11 mouse cellular contexts compared by ENCODE assay signal in genomic region chr5:8293287-8293686, GRCm38 (mm10).
A peak's percentile ranks its signal among the peaks of the same experiment; 100 is the strongest.
DNase-seq lines count a peak whose midpoint lies in the region; ATAC-seq lines count a peak whose summit lies in the region.
"Had no signal": no experiment of that assay in that cellular context is flagged by ENCODE, and none has a peak within 500 bp of the region (broad histone marks: within the 10 kb centered on the region; RNA-seq: fewer than 3 reads in every experiment).

No protein-coding gene starts in this region.

- no peak overlapping the region for H3K4me3 ChIP-seq in forebrain, embryonic 14.5 days (ENCODE audit: low read depth, low read length)
- no peak overlapping the region for H3K4me3 ChIP-seq in forebrain, embryonic 15.5 days
- no peak overlapping the region for H3K4me3 ChIP-seq in midbrain, embryonic 13.5 days (replicated peaks)
- H3K4me3 ChIP-seq in midbrain, embryonic 10.5 days: no peak overlapping the region
- H3K4me3 ChIP-seq: heart, embryonic 15.5 days had no signal

- H3K27ac ChIP-seq in forebrain, embryonic 14.5 days (ENCODE audit: low read depth, low read length): no peak overlapping the region
- no peak overlapping the region for H3K27ac ChIP-seq in forebrain, embryonic 15.5 days (replicated peaks)
- no peak overlapping the region for H3K27ac ChIP-seq in midbrain, embryonic 13.5 days
- no peak overlapping the region for H3K27ac ChIP-seq in midbrain, embryonic 10.5 days (replicated peaks)
- H3K27ac ChIP-seq: heart, embryonic 15.5 days; liver, embryonic 14.5 days had no signal

- ATAC-seq in forebrain, embryonic 14.5 days: peak; percentile 30; the same call in 1 of the 2 replicates
- ATAC-seq in forebrain, embryonic 15.5 days (replicated peaks): no peak
- peak; percentile 19; the same call in 1 of the 2 replicates for ATAC-seq in midbrain, embryonic 13.5 days
- no peak for ATAC-seq in erythroblast, adult 5-6 weeks (replicated peaks; ENCODE audit: low FRiP score, poor library complexity, severe bottlenecking)

- H3K4me2 ChIP-seq in forebrain, embryonic 14.5 days (ENCODE audit: low read length): no peak overlapping the region
- no peak overlapping the region for H3K4me2 ChIP-seq in forebrain, embryonic 15.5 days (replicated peaks)
- H3K4me2 ChIP-seq in midbrain, embryonic 13.5 days (replicated peaks): no peak overlapping the region
- H3K4me2 ChIP-seq: heart, embryonic 15.5 days had no signal

- intact Hi-C loops in heart, postnatal 14 days (cut with DNase I): no loop called here

- H3K4me1 ChIP-seq in forebrain, embryonic 14.5 days (ENCODE audit: control insufficient read depth, insufficient read depth, low read length): peaks cover 5% of the 10 kb centered on the region; the same call in 1 of the 2 replicates
- H3K4me1 ChIP-seq in forebrain, embryonic 15.5 days: peaks cover 7% of the 10 kb centered on the region; the same call in 1 of the 2 replicates
- peaks cover 24% of the 10 kb centered on the region for H3K4me1 ChIP-seq in midbrain, embryonic 13.5 days (replicated peaks)
- peaks cover 22% of the 10 kb centered on the region for H3K4me1 ChIP-seq in midbrain, embryonic 10.5 days
- H3K4me1 ChIP-seq: heart, embryonic 15.5 days had no signal

- no peaks in the 10 kb centered on the region for H3K27me3 ChIP-seq in forebrain, embryonic 14.5 days (replicated peaks; ENCODE audit: control insufficient read depth, insufficient read depth, low read length)
- no peaks in the 10 kb centered on the region for H3K27me3 ChIP-seq in forebrain, embryonic 15.5 days
- H3K27me3 ChIP-seq in midbrain, embryonic 13.5 days: no peaks in the 10 kb centered on the region
- H3K27me3 ChIP-seq in midbrain, embryonic 10.5 days (ENCODE audit: low read depth, poor library complexity, severe bottlenecking): no peaks in the 10 kb centered on the region
- H3K27me3 ChIP-seq: heart, embryonic 15.5 days had no signal

- peak; percentile 30 for DNase-seq in forebrain, embryonic 14.5 days (ENCODE audit: low spot score)
- no peak for DNase-seq in midbrain, embryonic 10.5 days (ENCODE audit: low spot score)
- DNase-seq in embryo, embryonic 9.5 days (ENCODE audit: extremely low spot score): peak; percentile 25
- peak; percentile 73 for DNase-seq in retina, embryonic 14.5 days (ENCODE audit: low spot score)
- DNase-seq in heart, postnatal 14 days: no peak
- DNase-seq: cerebellum, postnatal 14 days had no signal

- H3K36me3 ChIP-seq in forebrain, embryonic 14.5 days (ENCODE audit: control insufficient read depth, insufficient read depth, low read length): no peaks in the 10 kb centered on the region
- H3K36me3 ChIP-seq in forebrain, embryonic 15.5 days: no peaks in the 10 kb centered on the region
- no peaks in the 10 kb centered on the region for H3K36me3 ChIP-seq in midbrain, embryonic 13.5 days
- H3K36me3 ChIP-seq in midbrain, embryonic 10.5 days: no peaks in the 10 kb centered on the region
- H3K36me3 ChIP-seq: heart, embryonic 15.5 days had no signal

- WGBS in forebrain, embryonic 14.5 days: 10% methylated on average over 1 of the region's 1 CpGs
- 0% methylated on average over 1 of the region's 1 CpGs for WGBS in forebrain, embryonic 15.5 days
- 24% methylated on average over 1 of the region's 1 CpGs for WGBS in midbrain, embryonic 13.5 days
- 15% methylated on average over 1 of the region's 1 CpGs for WGBS in midbrain, embryonic 10.5 days

- H3K9ac ChIP-seq in forebrain, embryonic 14.5 days (ENCODE audit: low read length): no peak overlapping the region
- no peak overlapping the region for H3K9ac ChIP-seq in forebrain, embryonic 15.5 days (replicated peaks)
- H3K9ac ChIP-seq in midbrain, embryonic 13.5 days (replicated peaks): no peak overlapping the region
- H3K9ac ChIP-seq: heart, embryonic 15.5 days; liver, embryonic 14.5 days had no signal

- no peaks in the 10 kb centered on the region for H3K9me3 ChIP-seq in forebrain, embryonic 14.5 days (replicated peaks; ENCODE audit: control insufficient read depth, low read length)
- H3K9me3 ChIP-seq in forebrain, embryonic 15.5 days: no peaks in the 10 kb centered on the region
- no peaks in the 10 kb centered on the region for H3K9me3 ChIP-seq in midbrain, embryonic 13.5 days
- H3K9me3 ChIP-seq in midbrain, embryonic 10.5 days (replicated peaks): no peaks in the 10 kb centered on the region
- H3K9me3 ChIP-seq: heart, embryonic 15.5 days had no signal

Comparison
In these comparisons a context has a peak if more than half of its experiments do, and no peak if none do; other contexts are left out.
1. ATAC-seq: peak in forebrain, embryonic 14.5 days (single experiment) and midbrain, embryonic 13.5 days (single experiment); none in forebrain, embryonic 15.5 days (single experiment) and erythroblast, adult 5-6 weeks (single experiment).
2. DNase-seq: peak in forebrain, embryonic 14.5 days (single experiment), embryo, embryonic 9.5 days (single experiment) and retina, embryonic 14.5 days (single experiment); none in midbrain, embryonic 10.5 days (single experiment) and heart, postnatal 14 days (0 of 2).